Mouse (Mus musculus): ENCODE measurements at regions not wholly inside any gene's neighbourhood (a gene's known extent, or its start where the extent isn't known, plus 50 kb on each side); places are given as distances from the start of the nearest gene placed in this dataset.

GRCm38 (mm10) chr14:114612400-114612799 is 479.6 kb upstream of the Gpc5 start:
- ATAC-seq, result no peak
- H3K4me3 ChIP-seq (ENCODE audit: low read length), result no peak overlapping the region
- no peak overlapping the region for H3K4me2 ChIP-seq (ENCODE audit: low read depth, low read length)
- H3K27me3 ChIP-seq (replicated peaks; ENCODE audit: control insufficient read depth, insufficient read depth, low read length), result no peaks in the 10 kb centered on the region
- H3K4me1 ChIP-seq (ENCODE audit: control insufficient read depth, insufficient read depth, low read length), result no peaks in the 10 kb centered on the region
- H3K27ac ChIP-seq (ENCODE audit: low read length), result no peak overlapping the region
- H3K9ac ChIP-seq (ENCODE audit: low read depth, low read length), result no peak overlapping the region
- no peaks in the 10 kb centered on the region for H3K36me3 ChIP-seq (ENCODE audit: control insufficient read depth, insufficient read depth, low read length)
- WGBS, result 45% methylated on average over 1 of the region's 1 CpGs
- no peaks in the 10 kb centered on the region for H3K9me3 ChIP-seq (ENCODE audit: control insufficient read depth, low read length)

DNA sequence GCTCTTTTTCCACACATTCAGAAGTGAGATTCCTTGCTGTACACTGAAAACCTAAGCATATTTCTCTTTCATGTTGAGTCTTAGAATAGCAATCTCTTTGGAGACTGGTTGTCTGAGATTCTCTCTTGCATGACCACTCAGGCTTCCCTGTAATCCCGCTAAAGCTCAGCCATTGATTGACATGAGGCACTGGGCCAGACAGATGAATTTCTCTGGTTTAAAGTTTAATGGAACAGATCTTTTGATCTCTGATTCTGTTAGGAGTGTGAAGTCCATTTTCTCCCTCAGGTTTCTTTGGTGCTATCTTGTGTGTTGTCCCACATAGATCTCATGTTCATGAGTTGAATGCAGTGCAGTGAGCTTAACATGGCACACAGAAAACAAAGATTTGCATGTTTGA is 435.4 kb upstream of the Gpc5 start:
- no peak for ATAC-seq
- Histone ChIP-seq H3K4me1 (ENCODE audit: control insufficient read depth, insufficient read depth, low read length) (no peaks in the 10 kb centered on the region), H3K27ac (ENCODE audit: low read length) (no peak overlapping the region), H3K36me3 (ENCODE audit: control insufficient read depth, insufficient read depth, low read length) (no peaks in the 10 kb centered on the region), H3K9ac (ENCODE audit: low read depth, low read length) (no peak overlapping the region), H3K4me3 (ENCODE audit: low read length) (no peak overlapping the region), H3K4me2 (ENCODE audit: low read depth, low read length) (no peak overlapping the region), H3K9me3 (ENCODE audit: control insufficient read depth, low read length) (no peaks in the 10 kb centered on the region), H3K27me3 (replicated peaks; ENCODE audit: control insufficient read depth, insufficient read depth, low read length) (no peaks in the 10 kb centered on the region)
- 76% methylated on average over 1 of the region's 1 CpGs for WGBS

GRCm38 (mm10) chr14:114662028-114662427 is 430.0 kb upstream of the Gpc5 start:
- Histone ChIP-seq H3K27ac (ENCODE audit: low read length) (no peak overlapping the region), H3K27me3 (replicated peaks; ENCODE audit: control insufficient read depth, insufficient read depth, low read length) (no peaks in the 10 kb centered on the region), H3K9me3 (ENCODE audit: control insufficient read depth, low read length) (no peaks in the 10 kb centered on the region), H3K4me1 (ENCODE audit: control insufficient read depth, insufficient read depth, low read length) (no peaks in the 10 kb centered on the region), H3K9ac (ENCODE audit: low read depth, low read length) (no peak overlapping the region), H3K36me3 (ENCODE audit: control insufficient read depth, insufficient read depth, low read length) (no peaks in the 10 kb centered on the region), H3K4me2 (ENCODE audit: low read depth, low read length) (no peak overlapping the region), H3K4me3 (ENCODE audit: low read length) (no peak overlapping the region)
- WGBS, result 70% methylated on average over 2 of the region's 2 CpGs
- ATAC-seq, result no peak

GRCm38 (mm10) chr14:114685133-114685532 is 406.9 kb upstream of the Gpc5 start:
- Histone ChIP-seq H3K36me3 (ENCODE audit: control insufficient read depth, insufficient read depth, low read length) (no peaks in the 10 kb centered on the region), H3K4me3 (ENCODE audit: low read length) (no peak overlapping the region), H3K4me2 (ENCODE audit: low read depth, low read length) (no peak overlapping the region), H3K9me3 (ENCODE audit: control insufficient read depth, low read length) (no peaks in the 10 kb centered on the region), H3K4me1 (ENCODE audit: control insufficient read depth, insufficient read depth, low read length) (no peaks in the 10 kb centered on the region), H3K27me3 (replicated peaks; ENCODE audit: control insufficient read depth, insufficient read depth, low read length) (no peaks in the 10 kb centered on the region), H3K9ac (ENCODE audit: low read depth, low read length) (no peak overlapping the region), H3K27ac (ENCODE audit: low read length) (no peak overlapping the region)
- 61% methylated on average over 1 of the region's 1 CpGs for WGBS
- ATAC-seq, result no peak

GRCm38 (mm10) chr14:114694930-114695329 is 397.1 kb upstream of the Gpc5 start:
- Histone ChIP-seq H3K4me2 (ENCODE audit: low read depth, low read length) (no peak overlapping the region), H3K27me3 (replicated peaks; ENCODE audit: control insufficient read depth, insufficient read depth, low read length) (no peaks in the 10 kb centered on the region), H3K9me3 (ENCODE audit: control insufficient read depth, low read length) (no peaks in the 10 kb centered on the region), H3K4me3 (ENCODE audit: low read length) (no peak overlapping the region), H3K27ac (ENCODE audit: low read length) (no peak overlapping the region), H3K9ac (ENCODE audit: low read depth, low read length) (no peak overlapping the region), H3K4me1 (ENCODE audit: control insufficient read depth, insufficient read depth, low read length) (no peaks in the 10 kb centered on the region), H3K36me3 (ENCODE audit: control insufficient read depth, insufficient read depth, low read length) (no peaks in the 10 kb centered on the region)
- no peak for ATAC-seq
- WGBS, result 42% methylated on average over 1 of the region's 1 CpGs

GRCm38 (mm10) chr14:114697543-114697942 is 394.5 kb upstream of the Gpc5 start:
- WGBS, result 68% methylated on average over 4 of the region's 4 CpGs
- Histone ChIP-seq H3K9me3 (ENCODE audit: control insufficient read depth, low read length) (no peaks in the 10 kb centered on the region), H3K4me1 (ENCODE audit: control insufficient read depth, insufficient read depth, low read length) (no peaks in the 10 kb centered on the region), H3K27ac (ENCODE audit: low read length) (no peak overlapping the region), H3K27me3 (replicated peaks; ENCODE audit: control insufficient read depth, insufficient read depth, low read length) (no peaks in the 10 kb centered on the region), H3K9ac (ENCODE audit: low read depth, low read length) (no peak overlapping the region), H3K36me3 (ENCODE audit: control insufficient read depth, insufficient read depth, low read length) (no peaks in the 10 kb centered on the region), H3K4me3 (ENCODE audit: low read length) (no peak overlapping the region), H3K4me2 (ENCODE audit: low read depth, low read length) (no peak overlapping the region)
- ATAC-seq, result no peak

DNA sequence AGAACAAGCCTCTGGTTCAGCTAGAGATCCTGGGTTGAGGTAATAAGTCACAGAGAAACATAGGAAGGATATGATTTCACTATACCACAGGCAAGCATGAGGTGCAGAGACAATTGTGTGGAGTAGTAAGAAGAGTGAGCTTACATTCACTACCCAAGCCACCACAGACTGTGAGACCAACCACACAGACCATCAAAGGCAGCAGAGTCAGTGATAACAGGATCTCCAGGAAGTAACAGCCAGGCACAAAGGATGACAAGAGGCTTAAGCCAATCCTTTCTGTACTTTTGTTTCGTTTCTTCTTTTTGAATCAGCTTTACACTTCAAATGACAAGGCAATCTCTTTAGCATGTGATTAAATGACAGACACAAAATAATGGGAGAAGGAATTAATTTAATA is 368.9 kb upstream of the Gpc5 start:
- WGBS, result 50% methylated on average over 1 of the region's 1 CpGs
- Histone ChIP-seq H3K4me3 (ENCODE audit: low read length) (no peak overlapping the region), H3K36me3 (ENCODE audit: control insufficient read depth, insufficient read depth, low read length) (no peaks in the 10 kb centered on the region)

DNA sequence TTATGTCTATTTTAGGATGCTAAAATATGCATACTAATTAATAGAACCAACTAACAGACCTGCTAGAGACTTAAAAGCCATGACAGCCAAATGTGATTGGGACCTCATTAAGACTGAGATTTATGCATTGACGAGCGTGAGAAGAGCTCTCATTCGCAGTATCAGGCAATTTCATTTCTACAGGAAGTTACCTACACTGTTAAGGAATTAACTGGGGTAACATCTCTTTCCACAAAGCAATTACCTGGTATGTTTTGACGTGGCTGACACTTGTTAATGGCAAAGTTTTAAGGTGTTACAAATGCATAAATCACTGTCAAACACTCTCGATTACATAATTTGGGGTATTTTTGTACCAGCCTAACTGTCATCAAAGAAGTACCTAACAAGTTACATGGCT is 324.7 kb upstream of the Gpc5 start:
- no peak overlapping the region for H3K27ac ChIP-seq (ENCODE audit: low read length)
- no peak overlapping the region for H3K9ac ChIP-seq (ENCODE audit: low read depth, low read length)
- no peaks in the 10 kb centered on the region for H3K9me3 ChIP-seq (ENCODE audit: control insufficient read depth, low read length)
- WGBS, result 76% methylated on average over 5 of the region's 5 CpGs
- H3K4me2 ChIP-seq (ENCODE audit: low read depth, low read length), result no peak overlapping the region
- no peaks in the 10 kb centered on the region for H3K27me3 ChIP-seq (replicated peaks; ENCODE audit: control insufficient read depth, insufficient read depth, low read length)
- ATAC-seq, result no peak
- H3K36me3 ChIP-seq (ENCODE audit: control insufficient read depth, insufficient read depth, low read length), result no peaks in the 10 kb centered on the region
- H3K4me1 ChIP-seq (ENCODE audit: control insufficient read depth, insufficient read depth, low read length), result no peaks in the 10 kb centered on the region
- H3K4me3 ChIP-seq (ENCODE audit: low read length), result no peak overlapping the region

More for the DNA sequence above, 368.9 kb upstream of the Gpc5 start:
- H3K4me1 ChIP-seq (ENCODE audit: control insufficient read depth, insufficient read depth, low read length), result no peaks in the 10 kb centered on the region
- H3K4me2 ChIP-seq (ENCODE audit: low read depth, low read length), result no peak overlapping the region
- no peak overlapping the region for H3K9ac ChIP-seq (ENCODE audit: low read depth, low read length)
- H3K27me3 ChIP-seq (replicated peaks; ENCODE audit: control insufficient read depth, insufficient read depth, low read length), result no peaks in the 10 kb centered on the region
- ATAC-seq, result no peak
- H3K27ac ChIP-seq (ENCODE audit: low read length), result no peak overlapping the region
- H3K9me3 ChIP-seq (ENCODE audit: control insufficient read depth, low read length), result no peaks in the 10 kb centered on the region

GRCm38 (mm10) chr14:114776723-114777122 is 315.3 kb upstream of the Gpc5 start:
- no peaks in the 10 kb centered on the region for H3K4me1 ChIP-seq (ENCODE audit: control insufficient read depth, insufficient read depth, low read length)
- H3K4me2 ChIP-seq (ENCODE audit: low read depth, low read length), result no peak overlapping the region
- WGBS, result 55% methylated on average over 2 of the region's 2 CpGs
- no peaks in the 10 kb centered on the region for H3K36me3 ChIP-seq (ENCODE audit: control insufficient read depth, insufficient read depth, low read length)
- H3K9ac ChIP-seq (ENCODE audit: low read depth, low read length), result no peak overlapping the region
- H3K4me3 ChIP-seq (ENCODE audit: low read length), result no peak overlapping the region
- no peaks in the 10 kb centered on the region for H3K27me3 ChIP-seq (replicated peaks; ENCODE audit: control insufficient read depth, insufficient read depth, low read length)
- H3K9me3 ChIP-seq (ENCODE audit: control insufficient read depth, low read length), result no peaks in the 10 kb centered on the region
- no peak overlapping the region for H3K27ac ChIP-seq (ENCODE audit: low read length)
- no peak for ATAC-seq

GRCm38 (mm10) chr14:114781821-114782220 is 310.2 kb upstream of the Gpc5 start:
- no peak for ATAC-seq
- Histone ChIP-seq H3K4me1 (ENCODE audit: control insufficient read depth, insufficient read depth, low read length) (no peaks in the 10 kb centered on the region), H3K9me3 (ENCODE audit: control insufficient read depth, low read length) (no peaks in the 10 kb centered on the region), H3K36me3 (ENCODE audit: control insufficient read depth, insufficient read depth, low read length) (no peaks in the 10 kb centered on the region), H3K27ac (ENCODE audit: low read length) (no peak overlapping the region), H3K27me3 (replicated peaks; ENCODE audit: control insufficient read depth, insufficient read depth, low read length) (no peaks in the 10 kb centered on the region), H3K4me3 (ENCODE audit: low read length) (no peak overlapping the region), H3K9ac (ENCODE audit: low read depth, low read length) (no peak overlapping the region), H3K4me2 (ENCODE audit: low read depth, low read length) (no peak overlapping the region)
- whole genome bisulfite sequencing, result 89% methylated on average over 3 of the region's 3 CpGs

Measured in intestine, embryonic 16.5 days (tissue).